In genomic region chr12:52876065-52876464, GRCm38 (mm10) we compare ENCODE assay signal across 15 mouse cellular contexts.
DNase-seq lines count a peak whose midpoint lies in the region; ATAC-seq and TF ChIP-seq lines count a peak whose summit lies in the region.
"Had no signal": no experiment of that assay in that cellular context is flagged by ENCODE, and none has a peak within 500 bp of the region (broad histone marks: within the 10 kb centered on the region; RNA-seq: fewer than 3 reads in every experiment).

No protein-coding gene starts in this region.

- WGBS in midbrain, postnatal 0 days, result 54% methylated on average over 4 of the region's 4 CpGs
- 50% methylated on average over 4 of the region's 4 CpGs for WGBS in midbrain, embryonic 13.5 days
- 63% methylated on average over 4 of the region's 4 CpGs for WGBS in stomach, postnatal 0 days

- H3K27ac ChIP-seq in midbrain, postnatal 0 days (ENCODE audit: low read depth, low read length), result no peak overlapping the region
- H3K27ac ChIP-seq in midbrain, embryonic 13.5 days, result no peak overlapping the region
- no peak overlapping the region for H3K27ac ChIP-seq in stomach, postnatal 0 days (replicated peaks)
- H3K27ac ChIP-seq: kidney, postnatal 0 days; liver, embryonic 15.5 days; macrophage; neural tube, embryonic 15.5 days had no signal

- H3K9ac ChIP-seq in midbrain, postnatal 0 days (replicated peaks; ENCODE audit: low read length, poor library complexity, severe bottlenecking), result no peak overlapping the region
- no peak overlapping the region for H3K9ac ChIP-seq in midbrain, embryonic 13.5 days (replicated peaks)
- no peak overlapping the region for H3K9ac ChIP-seq in stomach, postnatal 0 days (ENCODE audit: low read length)
- H3K9ac ChIP-seq: liver, embryonic 15.5 days; neural tube, embryonic 15.5 days had no signal

- no peak overlapping the region for H3K4me2 ChIP-seq in midbrain, postnatal 0 days (ENCODE audit: low read depth, low read length, poor library complexity, severe bottlenecking)
- H3K4me2 ChIP-seq in midbrain, embryonic 13.5 days (replicated peaks), result no peak overlapping the region
- no peak overlapping the region for H3K4me2 ChIP-seq in stomach, postnatal 0 days (replicated peaks; ENCODE audit: low read depth)
- H3K4me2 ChIP-seq: liver, embryonic 15.5 days; neural tube, embryonic 15.5 days had no signal

- H3K27me3 ChIP-seq in midbrain, postnatal 0 days (ENCODE audit: insufficient read depth, low read length), result no peaks in the 10 kb centered on the region
- no peaks in the 10 kb centered on the region for H3K27me3 ChIP-seq in midbrain, embryonic 13.5 days
- H3K27me3 ChIP-seq in stomach, postnatal 0 days (ENCODE audit: control insufficient read depth, insufficient read depth, low read length), result no peaks in the 10 kb centered on the region
- H3K27me3 ChIP-seq: liver, embryonic 15.5 days; neural tube, embryonic 15.5 days had no signal

- no peaks in the 10 kb centered on the region for H3K4me1 ChIP-seq in midbrain, postnatal 0 days (ENCODE audit: insufficient read depth, low read length)
- H3K4me1 ChIP-seq in midbrain, embryonic 13.5 days (replicated peaks), result peaks cover 2% of the 10 kb centered on the region; the same call in 1 of the 2 replicates
- H3K4me1 ChIP-seq in stomach, postnatal 0 days (replicated peaks; ENCODE audit: control insufficient read depth, insufficient read depth), result no peaks in the 10 kb centered on the region
- H3K4me1 ChIP-seq: liver, embryonic 15.5 days; neural tube, embryonic 15.5 days had no signal

- H3K4me3 ChIP-seq in midbrain, postnatal 0 days (ENCODE audit: low read depth, low read length), result no peak overlapping the region
- no peak overlapping the region for H3K4me3 ChIP-seq in midbrain, embryonic 13.5 days (replicated peaks)
- H3K4me3 ChIP-seq in stomach, postnatal 0 days (ENCODE audit: low read depth, low read length), result no peak overlapping the region
- H3K4me3 ChIP-seq: liver, embryonic 15.5 days; neural tube, embryonic 15.5 days had no signal

- no peak for TF ChIP-seq CTCF in midbrain, postnatal 0 days (IDR thresholded peaks at IDR 0.05)
- TF ChIP-seq CTCF in stomach, postnatal 0 days (IDR thresholded peaks at IDR 0.05; ENCODE audit: low read depth), result no peak

- TF ChIP-seq EP300 in stomach, postnatal 0 days (optimal IDR thresholded peaks at IDR 0.05), result no peak

- no peak for DNase-seq in frontal cortex, adult 2 months (ENCODE audit: extremely low spot score in 1 of 2, low spot score in 1 of 2)
- DNase-seq in midbrain, postnatal 0 days (ENCODE audit: low spot score), result peak; percentile 23
- DNase-seq in cerebellum, postnatal 36 days, result peak; percentile 57 to 61
- no peak for DNase-seq in stomach, postnatal 0 days (ENCODE audit: low spot score)
- no peak for DNase-seq in lung, postnatal 4 days
- DNase-seq: layer of hippocampus, adult 9-11 months; right cerebral cortex, postnatal 4 days; thymus, postnatal 25 days had no signal

- no peaks in the 10 kb centered on the region; the same call in 1 of the 2 replicates for H3K36me3 ChIP-seq in midbrain, postnatal 0 days (ENCODE audit: insufficient read depth, low read length)
- peaks cover 11% of the 10 kb centered on the region for H3K36me3 ChIP-seq in midbrain, embryonic 13.5 days
- H3K36me3 ChIP-seq in stomach, postnatal 0 days (ENCODE audit: control insufficient read depth, insufficient read depth, low read length), result no peaks in the 10 kb centered on the region
- H3K36me3 ChIP-seq: liver, embryonic 15.5 days had no signal

- no peaks in the 10 kb centered on the region for H3K9me3 ChIP-seq in midbrain, postnatal 0 days (ENCODE audit: low read length)
- H3K9me3 ChIP-seq in midbrain, embryonic 13.5 days, result no peaks in the 10 kb centered on the region
- no peaks in the 10 kb centered on the region for H3K9me3 ChIP-seq in stomach, postnatal 0 days (ENCODE audit: control insufficient read depth, low read length)
- H3K9me3 ChIP-seq: liver, embryonic 15.5 days; neural tube, embryonic 15.5 days had no signal

- ATAC-seq in frontal cortex, adult (ENCODE audit: low TSS enrichment), result 0 out of 2 replicates have a peak, but pooled peaks have one; percentile 56
- no peak for ATAC-seq in midbrain, postnatal 0 days (ENCODE audit: low FRiP score)
- no peak for ATAC-seq in midbrain, embryonic 13.5 days
- no peak for ATAC-seq in stomach, postnatal 0 days (ENCODE audit: low FRiP score, low TSS enrichment)
- ATAC-seq: midbrain, embryonic 16.5 days had no signal

Comparison
In these comparisons a context has a peak if more than half of its experiments do, and no peak if none do; other contexts are left out.
1. DNase-seq: peak in midbrain, postnatal 0 days (single experiment) and cerebellum, postnatal 36 days (2 of 2); none in frontal cortex, adult 2 months (0 of 2), stomach, postnatal 0 days (single experiment) and lung, postnatal 4 days (0 of 2).